Mouse (Mus musculus) ES-Bruce4 (cell line): Measurements from ENCODE around the gene Fosl2.

Experiments used
- CTCF ChIP-seq: IDR thresholded peaks from one replicate; pipeline ENCODE4 v1.8.1; 2011; ENCODE audit warnings: low read depth, low read length
- POLR2A ChIP-seq: IDR thresholded peaks from one replicate; pipeline ENCODE4 v1.8.1; 2011; ENCODE audit warnings: low read length; ENCODE audit not compliant: insufficient read depth

DNA sequence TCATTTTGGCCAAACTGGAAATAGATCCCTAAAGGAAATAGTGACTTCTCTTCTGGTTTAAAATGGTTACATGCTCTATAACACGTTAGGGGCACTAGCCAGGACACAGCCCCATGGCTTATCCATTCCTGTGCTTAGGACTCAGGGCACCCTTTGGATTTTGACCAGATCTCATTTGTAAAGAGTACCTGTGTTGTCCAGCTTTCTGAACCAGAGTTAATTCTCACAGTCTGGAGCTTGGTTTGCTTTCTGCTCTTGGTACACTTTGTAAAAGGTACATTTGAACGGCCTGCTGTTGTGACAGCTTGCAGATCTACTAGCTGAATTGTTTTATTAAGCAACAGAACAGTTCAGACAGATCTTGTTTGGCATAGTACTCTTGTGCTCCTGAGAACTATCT lies 71.1 kb downstream of the Fosl2 start:
- no peak for TF ChIP-seq CTCF
- no peak for TF ChIP-seq POLR2A
